Mouse (Mus musculus): ENCODE measurements around the gene Ptrhd1.
"Not testable (repeated sequence)": the region's sequence is repeated elsewhere in the genome, so short reads cannot be mapped to it uniquely, and the experiment has no call there.

Ptrhd1 gene

GRCm38 (mm10) chr12:4233572-4234508 is at the start of gene Ptrhd1, which contains the start of gene Cenpo:
Gene Ptrhd1, plus strand, starts transcription at chr12:4234027.
Gene Cenpo, minus strand, starts transcription at chr12:4234294.
- DNase-seq = peak; percentile 89 to 94

- DNase-seq = no peak
These were observed 49.2 kb upstream of the Ptrhd1 start for GRCm38 (mm10) chr12:4184648-4185047.

GRCm38 (mm10) chr12:4188171-4189059 is 45.4 kb upstream of the Ptrhd1 start:
- DNase-seq = no peak

- peak in 1 of 2 experiments; percentile 42 for DNase-seq
These were observed 44.8 kb upstream of the Ptrhd1 start for GRCm38 (mm10) chr12:4189060-4189447.

GRCm38 (mm10) chr12:4192514-4192913 is 41.3 kb upstream of the Ptrhd1 start:
- DNase-seq = no peak

GRCm38 (mm10) chr12:4193025-4193740 is 40.6 kb upstream of the Ptrhd1 start:
- no peak for DNase-seq

- DNase-seq = no peak
These were observed 39.2 kb upstream of the Ptrhd1 start for GRCm38 (mm10) chr12:4194643-4195042.

GRCm38 (mm10) chr12:4198702-4199101 is 35.1 kb upstream of the Ptrhd1 start:
- DNase-seq = no peak

GRCm38 (mm10) chr12:4199271-4199670 is 34.6 kb upstream of the Ptrhd1 start:
- DNase-seq = no peak

GRCm38 (mm10) chr12:4201454-4202200 is 32.2 kb upstream of the Ptrhd1 start:
- DNase-seq = no peak

- no peak for DNase-seq
These were observed 31.6 kb upstream of the Ptrhd1 start for GRCm38 (mm10) chr12:4202206-4202605.

GRCm38 (mm10) chr12:4206106-4206505 is 27.7 kb upstream of the Ptrhd1 start:
- DNase-seq = no peak

- no peak for DNase-seq
These were observed 25.3 kb upstream of the Ptrhd1 start for GRCm38 (mm10) chr12:4208405-4209133.

GRCm38 (mm10) chr12:4209196-4209595 is 24.6 kb upstream of the Ptrhd1 start:
- no peak for DNase-seq

GRCm38 (mm10) chr12:4211174-4211573 is 22.7 kb upstream of the Ptrhd1 start:
- no peak for DNase-seq

GRCm38 (mm10) chr12:4212908-4213307 is 20.9 kb upstream of the Ptrhd1 start:
- DNase-seq = no peak

GRCm38 (mm10) chr12:4230156-4230555 is 3.7 kb upstream of the Ptrhd1 start:
- no peak for DNase-seq

GRCm38 (mm10) chr12:4232777-4233176 is 1.1 kb upstream of the Ptrhd1 start:
- DNase-seq = no peak

GRCm38 (mm10) chr12:4237481-4237880 is 3.7 kb downstream of the Ptrhd1 start:
- DNase-seq = no peak

- DNase-seq = not testable (repeated sequence)
These were observed 6.5 kb downstream of the Ptrhd1 start for GRCm38 (mm10) chr12:4240281-4240680.

- no peak for DNase-seq
These were observed 10.0 kb downstream of the Ptrhd1 start for GRCm38 (mm10) chr12:4243805-4244204.

Measured in thymus, adult 18-20 months (tissue).